Mouse (Mus musculus): ENCODE measurements around the gene Nup210l. TPM values are rescaled to one million over a fixed set of nuclear protein-coding genes. Genes with fewer than 3 reads are reported as not detected.
"Not testable (repeated sequence)": the region's sequence is repeated elsewhere in the genome, so short reads cannot be mapped to it uniquely, and the experiment has no call there.

Nup210l gene
- polyA plus RNA-seq, 1 experiment, result 0.14 TPM

GRCm38 (mm10) chr3:90114342-90114741 lies 10.4 kb downstream of the Nup210l start:
- H3K27ac ChIP-seq (ENCODE audit: insufficient read depth, low read depth, low read length), result no peak overlapping the region
- no peaks in the 10 kb centered on the region for H3K36me3 ChIP-seq (ENCODE audit: control insufficient read depth, insufficient read depth, low read length)
- H3K4me1 ChIP-seq (ENCODE audit: control insufficient read depth, insufficient read depth, low read length), result no peaks in the 10 kb centered on the region
- DNase-seq, result no peak
- H3K4me3 ChIP-seq (ENCODE audit: insufficient read depth, low read depth, low read length), result no peak overlapping the region
- TF ChIP-seq CTCF (conservative IDR thresholded peaks at IDR 0.05; ENCODE audit: insufficient read depth, insufficient read length, low read depth, low read length) (peak; percentile 33; the same call in 1 of the 2 replicates), POLR2A (IDR thresholded peaks at IDR 0.05; ENCODE audit: low read depth, low read length) (no peak)
- H3K27me3 ChIP-seq (replicated peaks; ENCODE audit: control insufficient read depth, insufficient read depth, low read length), result no peaks in the 10 kb centered on the region
- 56% methylated on average over 2 of the region's 2 CpGs for WGBS

GRCm38 (mm10) chr3:90115526-90115925 lies 11.6 kb downstream of the Nup210l start:
- Histone ChIP-seq H3K27ac (ENCODE audit: insufficient read depth, low read depth, low read length) (no peak overlapping the region), H3K27me3 (replicated peaks; ENCODE audit: control insufficient read depth, insufficient read depth, low read length) (no peaks in the 10 kb centered on the region), H3K4me1 (ENCODE audit: control insufficient read depth, insufficient read depth, low read length) (no peaks in the 10 kb centered on the region), H3K36me3 (ENCODE audit: control insufficient read depth, insufficient read depth, low read length) (no peaks in the 10 kb centered on the region), H3K4me3 (ENCODE audit: insufficient read depth, low read depth, low read length) (no peak overlapping the region)
- TF ChIP-seq POLR2A (IDR thresholded peaks at IDR 0.05; ENCODE audit: low read depth, low read length) (no peak), CTCF (conservative IDR thresholded peaks at IDR 0.05; ENCODE audit: insufficient read depth, insufficient read length, low read depth, low read length) (no peak)
- no peak for DNase-seq
- WGBS, result 58% methylated on average over 3 of the region's 3 CpGs

- no peak for TF ChIP-seq POLR2A (IDR thresholded peaks at IDR 0.05; ENCODE audit: low read depth, low read length)
- no peak for TF ChIP-seq CTCF (conservative IDR thresholded peaks at IDR 0.05; ENCODE audit: insufficient read depth, insufficient read length, low read depth, low read length)
- Histone ChIP-seq H3K4me1 (ENCODE audit: control insufficient read depth, insufficient read depth, low read length) (no peaks in the 10 kb centered on the region), H3K36me3 (ENCODE audit: control insufficient read depth, insufficient read depth, low read length) (no peaks in the 10 kb centered on the region), H3K27ac (ENCODE audit: insufficient read depth, low read depth, low read length) (no peak overlapping the region), H3K27me3 (replicated peaks; ENCODE audit: control insufficient read depth, insufficient read depth, low read length) (no peaks in the 10 kb centered on the region), H3K4me3 (ENCODE audit: insufficient read depth, low read depth, low read length) (no peak overlapping the region)
- WGBS, result 86% methylated on average over 13 of the region's 13 CpGs
- DNase-seq, result no peak
Measured at GRCm38 (mm10) chr3:90118132-90118790, 14.3 kb downstream of the Nup210l start.

GRCm38 (mm10) chr3:90122036-90122435 lies 18.1 kb downstream of the Nup210l start:
- 66% methylated on average over 5 of the region's 5 CpGs for WGBS
- H3K27me3 ChIP-seq (replicated peaks; ENCODE audit: control insufficient read depth, insufficient read depth, low read length); H3K27ac ChIP-seq (ENCODE audit: insufficient read depth, low read depth, low read length); DNase-seq; H3K4me1 ChIP-seq (ENCODE audit: control insufficient read depth, insufficient read depth, low read length); H3K4me3 ChIP-seq (ENCODE audit: insufficient read depth, low read depth, low read length); H3K36me3 ChIP-seq (ENCODE audit: control insufficient read depth, insufficient read depth, low read length): not testable (repeated sequence)

- no peaks in the 10 kb centered on the region for H3K4me1 ChIP-seq (ENCODE audit: control insufficient read depth, insufficient read depth, low read length)
- TF ChIP-seq CTCF (conservative IDR thresholded peaks at IDR 0.05; ENCODE audit: insufficient read depth, insufficient read length, low read depth, low read length) (no peak), POLR2A (IDR thresholded peaks at IDR 0.05; ENCODE audit: low read depth, low read length) (no peak)
- H3K4me3 ChIP-seq (ENCODE audit: insufficient read depth, low read depth, low read length), result no peak overlapping the region
- H3K36me3 ChIP-seq (ENCODE audit: control insufficient read depth, insufficient read depth, low read length), result no peaks in the 10 kb centered on the region
- WGBS, result 68% methylated on average over 5 of the region's 5 CpGs
- no peak overlapping the region for H3K27ac ChIP-seq (ENCODE audit: insufficient read depth, low read depth, low read length)
- no peaks in the 10 kb centered on the region for H3K27me3 ChIP-seq (replicated peaks; ENCODE audit: control insufficient read depth, insufficient read depth, low read length)
- no peak for DNase-seq
Measured at GRCm38 (mm10) chr3:90125710-90126109, 21.8 kb downstream of the Nup210l start.

GRCm38 (mm10) chr3:90127881-90128280 lies 23.9 kb downstream of the Nup210l start:
- no peak overlapping the region for H3K27ac ChIP-seq (ENCODE audit: insufficient read depth, low read depth, low read length)
- no peak overlapping the region for H3K4me3 ChIP-seq (ENCODE audit: insufficient read depth, low read depth, low read length)
- TF ChIP-seq CTCF (conservative IDR thresholded peaks at IDR 0.05; ENCODE audit: insufficient read depth, insufficient read length, low read depth, low read length) (no peak), POLR2A (IDR thresholded peaks at IDR 0.05; ENCODE audit: low read depth, low read length) (no peak)
- no peak for DNase-seq
- H3K27me3 ChIP-seq (replicated peaks; ENCODE audit: control insufficient read depth, insufficient read depth, low read length), result no peaks in the 10 kb centered on the region
- WGBS, result 94% methylated on average over 6 of the region's 6 CpGs
- H3K36me3 ChIP-seq (ENCODE audit: control insufficient read depth, insufficient read depth, low read length), result no peaks in the 10 kb centered on the region
- no peaks in the 10 kb centered on the region for H3K4me1 ChIP-seq (ENCODE audit: control insufficient read depth, insufficient read depth, low read length)

- H3K27me3 ChIP-seq (replicated peaks; ENCODE audit: control insufficient read depth, insufficient read depth, low read length), result no peaks in the 10 kb centered on the region
- no peak overlapping the region for H3K27ac ChIP-seq (ENCODE audit: insufficient read depth, low read depth, low read length)
- TF ChIP-seq POLR2A (IDR thresholded peaks at IDR 0.05; ENCODE audit: low read depth, low read length) (no peak), CTCF (conservative IDR thresholded peaks at IDR 0.05; ENCODE audit: insufficient read depth, insufficient read length, low read depth, low read length) (no peak)
- H3K36me3 ChIP-seq (ENCODE audit: control insufficient read depth, insufficient read depth, low read length), result no peaks in the 10 kb centered on the region
- H3K4me1 ChIP-seq (ENCODE audit: control insufficient read depth, insufficient read depth, low read length), result no peaks in the 10 kb centered on the region
- DNase-seq, result no peak
- 87% methylated on average over 3 of the region's 3 CpGs for WGBS
- no peak overlapping the region for H3K4me3 ChIP-seq (ENCODE audit: insufficient read depth, low read depth, low read length)
Measured at GRCm38 (mm10) chr3:90132745-90133144, 28.8 kb downstream of the Nup210l start.

All from kidney, adult 2 months (tissue).